Mouse (Mus musculus): ENCODE measurements around the gene Plekhm3.

DNA sequence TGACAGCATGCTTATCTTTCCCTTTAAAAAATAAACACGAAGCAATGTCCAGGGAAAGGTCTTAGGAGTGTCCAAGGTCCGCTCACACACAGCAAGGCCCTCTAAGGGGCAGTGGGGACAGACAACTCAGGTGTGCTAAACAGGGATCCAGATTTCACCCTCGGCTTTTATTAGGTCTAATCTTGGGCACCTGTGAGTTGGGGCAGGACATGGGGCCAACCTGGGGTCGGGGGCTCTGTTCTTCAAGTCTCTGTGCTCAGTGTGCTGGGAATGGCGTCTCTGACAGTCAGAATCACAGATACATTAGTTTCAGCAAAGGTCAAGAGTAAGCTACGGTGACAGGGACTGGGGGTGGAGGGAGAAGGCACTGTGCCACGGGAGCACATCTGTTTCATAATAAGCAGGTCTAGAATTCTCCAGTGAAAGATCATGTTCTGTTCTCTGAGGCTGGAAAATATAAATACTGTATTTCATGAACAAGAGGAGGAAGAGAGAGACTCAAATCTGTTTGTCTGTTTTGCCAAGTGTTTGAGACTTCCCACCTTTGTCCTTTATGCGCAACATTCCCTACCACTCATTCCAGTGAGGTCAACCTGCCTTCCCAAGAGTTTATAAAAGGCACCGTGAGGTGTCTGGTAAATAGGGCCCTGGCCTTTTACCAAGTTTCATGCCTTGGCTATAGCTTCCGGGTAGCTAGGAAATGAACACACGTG lies 163.9 kb downstream of the Plekhm3 start:
- TF ChIP-seq CHD2 (IDR thresholded peaks at IDR 0.05; ENCODE audit: low read depth, low read length) (no peak), ZC3H11A (IDR thresholded peaks at IDR 0.05; ENCODE audit: borderline replicate concordance, low read depth, low read length) (no peak), ZNF384 (IDR thresholded peaks at IDR 0.05; ENCODE audit: low read depth, low read length) (no peak), HCFC1 (IDR thresholded peaks at IDR 0.05; ENCODE audit: borderline replicate concordance, insufficient read depth, low read length) (no peak)
